Mouse (Mus musculus) MEL (cell line): ENCODE measurements at regions not wholly inside any gene's neighbourhood (a gene's known extent, or its start where the extent isn't known, plus 50 kb on each side); places are given as distances from the start of the nearest gene placed in this dataset.

Experiments
- CTCF ChIP-seq, 3 experiments: IDR thresholded peaks in 2 of 3; conservative IDR thresholded peaks in 1 of 3; 2 replicates each; pipeline ENCODE4 v1.5.1; 2011 to 2012; ENCODE audit warnings: low read length in 3 of 3, low read depth in 2 of 3, mild to moderate bottlenecking in 2 of 3, improper control_type of control experiment in 1 of 3, inconsistent platforms in 1 of 3, mixed read lengths in 1 of 3, moderate library complexity in 1 of 3; ENCODE audit not compliant: control insufficient read depth in 1 of 3, insufficient read depth in 1 of 3, poor library complexity in 1 of 3, severe bottlenecking in 1 of 3
- EP300 ChIP-seq, 2 experiments: IDR thresholded peaks; 2 replicates each; pipeline ENCODE4 v1.6.1; 2011; ENCODE audit warnings: improper control_type of control experiment in 2 of 2, low read length in 2 of 2, low read depth in 1 of 2, mild to moderate bottlenecking in 1 of 2
- HCFC1 ChIP-seq: IDR thresholded peaks from 2 replicates; pipeline ENCODE4 v1.6.1; 2012; ENCODE audit warnings: low read depth, mild to moderate bottlenecking, inconsistent platforms, low read length, improper control_type of control experiment, moderate library complexity
- POLR2A ChIP-seq, 2 experiments: IDR thresholded peaks; 2 replicates each; pipeline ENCODE4 v1.6.1; 2011 to 2012; ENCODE audit warnings: low read length in 2 of 2, mild to moderate bottlenecking in 2 of 2, control low read depth in 1 of 2, improper control_type of control experiment in 1 of 2, low read depth in 1 of 2, moderate library complexity in 1 of 2; ENCODE audit not compliant: control insufficient read depth in 1 of 2, insufficient read depth in 1 of 2, poor library complexity in 1 of 2
- POLR2AphosphoS2 ChIP-seq: IDR thresholded peaks from 2 replicates; pipeline ENCODE4 v1.6.1; 2011; ENCODE audit warnings: low read length, improper control_type of control experiment
- TCF12 ChIP-seq: IDR thresholded peaks from 2 replicates; pipeline ENCODE4 v1.6.1; 2014; ENCODE audit warnings: low read depth, mild to moderate bottlenecking, inconsistent platforms, low read length, improper control_type of control experiment, moderate library complexity
- USF1 ChIP-seq: IDR thresholded peaks from 2 replicates; pipeline ENCODE4 v1.6.1; 2014; ENCODE audit warnings: low read depth, mild to moderate bottlenecking, inconsistent platforms, low read length, improper control_type of control experiment, moderate library complexity

- no peak for TF ChIP-seq POLR2A (IDR thresholded peaks at IDR 0.05; ENCODE audit: control insufficient read depth in 1 of 2, insufficient read depth in 1 of 2, low read depth in 1 of 2, low read length in 2 of 2, poor library complexity in 1 of 2)
- no peak for TF ChIP-seq CTCF (IDR thresholded peaks at IDR 0.05 in 2 of 3, conservative IDR thresholded peaks at IDR 0.05 in 1 of 3; ENCODE audit: control insufficient read depth in 1 of 3, insufficient read depth in 1 of 3, low read depth in 2 of 3, low read length in 3 of 3, poor library complexity in 1 of 3, severe bottlenecking in 1 of 3)
- TF ChIP-seq HCFC1 = no peak
- no peak for TF ChIP-seq TCF12
- TF ChIP-seq EP300 (IDR thresholded peaks at IDR 0.05; ENCODE audit: low read depth in 1 of 2, low read length in 2 of 2) = no peak
- no peak for TF ChIP-seq POLR2AphosphoS2
- TF ChIP-seq USF1 = no peak
Measured at GRCm38 (mm10) chr11:57904216-57904615, 71.6 kb upstream of the Hand1 start.
